Mouse (Mus musculus) retina, adult 2 months (tissue): ENCODE measurements around the gene H2afb1.
"Not testable (repeated sequence)": the region's sequence is repeated elsewhere in the genome, so short reads cannot be mapped to it uniquely, and the experiment has no call there.

Experiments used
- DNase-seq: peaks from one replicate; pipeline ENCODE4 v3.0.0-alpha.2; 2012; ENCODE audit warnings: low read depth, low spot score

H2afb1 gene

DNA sequence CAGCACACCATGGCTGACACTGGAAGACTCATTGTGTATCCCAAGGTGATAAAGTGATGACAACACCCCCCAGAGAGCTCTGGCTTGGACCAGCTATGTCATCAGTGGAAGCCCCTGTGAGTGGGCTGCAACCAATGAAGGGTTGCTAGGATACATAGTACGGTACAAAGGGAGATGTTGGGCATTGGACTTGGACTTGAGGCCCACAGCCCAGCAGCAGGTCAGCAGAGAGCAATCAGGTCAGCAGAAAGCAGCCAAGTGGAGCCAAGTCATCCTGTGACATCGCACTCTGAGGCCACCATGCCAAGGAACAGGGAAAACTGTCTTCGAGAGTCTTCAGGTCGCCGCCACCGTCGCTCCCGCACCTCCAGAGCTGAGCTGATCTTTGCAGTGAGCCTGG lies at the start of gene H2afb1:
H2afb1 (plus strand) TSS at position 301 of the 400 bp plus-strand sequence.
- not testable (repeated sequence) for DNase-seq

DNA sequence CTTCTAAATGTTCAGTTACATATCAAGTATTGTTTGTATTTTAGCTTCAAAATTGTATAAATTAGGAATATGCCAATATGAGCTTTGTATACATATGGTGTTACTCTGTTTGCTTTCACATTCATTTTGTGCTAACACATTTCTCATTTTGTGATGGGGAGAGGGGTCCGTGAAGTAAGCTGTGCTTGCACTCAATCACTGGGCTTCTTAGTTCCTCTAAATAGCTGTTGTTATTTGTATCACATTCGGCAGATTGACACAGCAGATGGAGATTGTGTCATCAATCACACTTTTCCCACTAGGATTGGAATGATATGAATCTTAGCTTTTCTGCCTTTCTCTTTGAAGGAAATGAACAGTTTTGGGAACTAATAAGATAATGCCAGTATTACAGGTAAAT lies 21.5 kb downstream of the H2afb1 start:
- no peak for DNase-seq
